Mouse (Mus musculus) midbrain, embryonic 13.5 days (tissue): ENCODE measurements around the gene Slc35e3. TPM values are rescaled to one million over a fixed set of nuclear protein-coding genes. Genes with fewer than 3 reads are reported as not detected.

ENCODE experiments used
- ATAC-seq: fragments of 200-750 bp; cut with Nextera tagmentation; 2 replicates; pipeline ENCODE4 v1.8.0; 2017; ENCODE audit warnings: mild to moderate bottlenecking, moderate TSS enrichment, moderate library complexity
- H3K27ac ChIP-seq: fragments of 300-500 bp; sonication (generic); 2 replicates; pipeline ENCODE4 v1.5.1; 2015; ENCODE audit warnings: inconsistent platforms, mild to moderate bottlenecking, moderate library complexity
- H3K27me3 ChIP-seq: fragments of 300-500 bp; sonication (generic); 2 replicates; pipeline ENCODE4 v1.6.1; 2015; ENCODE audit warnings: mild to moderate bottlenecking, inconsistent platforms
- H3K36me3 ChIP-seq: fragments of 300-500 bp; sonication (generic); 2 replicates; pipeline ENCODE4 v1.6.1; 2015; ENCODE audit warnings: mild to moderate bottlenecking, inconsistent platforms
- H3K4me1 ChIP-seq: fragments of 300-500 bp; sonication (generic); replicated peaks from 2 replicates; pipeline ENCODE4 v1.6.1; 2015; ENCODE audit warnings: inconsistent platforms
- H3K4me2 ChIP-seq: fragments of 300-500 bp; sonication (generic); replicated peaks from 2 replicates; pipeline ENCODE4 v1.6.1; 2015; ENCODE audit warnings: moderate library complexity, mild to moderate bottlenecking, inconsistent platforms
- H3K4me3 ChIP-seq: fragments of 300-500 bp; sonication (generic); replicated peaks from 2 replicates; pipeline ENCODE4 v1.5.1; 2015; ENCODE audit warnings: mild to moderate bottlenecking, inconsistent platforms
- H3K9ac ChIP-seq: fragments of 300-500 bp; sonication (generic); replicated peaks from 2 replicates; pipeline ENCODE4 v1.6.1; 2015; ENCODE audit warnings: mild to moderate bottlenecking, inconsistent platforms
- H3K9me3 ChIP-seq: fragments of 300-500 bp; sonication (generic); 2 replicates; pipeline ENCODE4 v1.6.1; 2016; ENCODE audit warnings: mild to moderate bottlenecking, inconsistent platforms
- WGBS: fragments of 180-500 bp; shearing (Covaris S2); methylation state at CpG from one replicate; pipeline ENCODE4 v1.1.7; 2015; 5-methylcytosine and 5-hydroxymethylcytosine counted together
- polyA plus RNA-seq: library from polyadenylated mRNA; unstranded; fragments of >200 nt; fragmentation: Nextera tagmentation; extraction: Ambion mirVana; gene quantifications from 2 replicates; pipeline ENCODE4 v1.2.1, GENCODE M21; 2015

Slc35e3 gene
- polyA plus RNA-seq: 32.4 and 33.1 TPM in 2 replicates

GRCm38 (mm10) chr10:117746297-117746883 lies at the start of gene Slc35e3:
TSS of gene Slc35e3 (minus strand) at chr10:117746365.
- H3K27ac ChIP-seq: 0 out of 2 replicates have a peak within 1 kb of the TSS, but pooled peaks have one; percentile 31
- peaks cover 27% of the 10 kb centered on the region for H3K36me3 ChIP-seq
- 13% methylated on average over 46 of the region's 46 CpGs for WGBS
- H3K9me3 ChIP-seq: no peaks in the 10 kb centered on the region
- peak within 1 kb of the TSS; percentile 82 for H3K9ac ChIP-seq
- peak within 1 kb of the TSS; percentile 63 for H3K4me3 ChIP-seq
- H3K4me1 ChIP-seq: peaks cover 22% of the 10 kb centered on the region
- ATAC-seq: peak; percentile 98
- H3K27me3 ChIP-seq: no peaks in the 10 kb centered on the region
- H3K4me2 ChIP-seq: peak within 1 kb of the TSS; percentile 69

- ATAC-seq: no peak
Observed at GRCm38 (mm10) chr10:117795206-117795605, 49.0 kb upstream of the Slc35e3 start.

GRCm38 (mm10) chr10:117793436-117794030 lies 47.4 kb upstream of the Slc35e3 start:
- 0 out of 2 replicates have a peak, but pooled peaks cover 5% of the 10 kb centered on the region for H3K36me3 ChIP-seq
- ATAC-seq: no peak
- no peaks in the 10 kb centered on the region for H3K27me3 ChIP-seq
- no peak overlapping the region for H3K27ac ChIP-seq
- H3K4me3 ChIP-seq: peak overlapping the region; percentile 85
- H3K9ac ChIP-seq: 0 out of 2 replicates have a peak overlapping the region, but pooled peaks have one; percentile 56
- peak overlapping the region; percentile 84 for H3K4me2 ChIP-seq
- 84% methylated on average over 11 of the region's 11 CpGs for WGBS
- peaks cover 19% of the 10 kb centered on the region for H3K4me1 ChIP-seq
- no peaks in the 10 kb centered on the region for H3K9me3 ChIP-seq

More at GRCm38 (mm10) chr10:117795206-117795605, 49.0 kb upstream of the Slc35e3 start:
- Histone ChIP-seq H3K9ac (no peak overlapping the region), H3K27me3 (no peaks in the 10 kb centered on the region), H3K9me3 (no peaks in the 10 kb centered on the region), H3K4me1 (peaks cover 19% of the 10 kb centered on the region), H3K4me2 (no peak overlapping the region), H3K27ac (no peak overlapping the region), H3K4me3 (no peak overlapping the region), H3K36me3 (0 out of 2 replicates have a peak, but pooled peaks cover under 1% of the 10 kb centered on the region)
- 86% methylated on average over 4 of the region's 4 CpGs for whole genome bisulfite sequencing

GRCm38 (mm10) chr10:117792141-117793091 lies 46.3 kb upstream of the Slc35e3 start, which contains the start of gene Nup107:
TSS of gene Nup107 (minus strand) at chr10:117792705.
- under 1% methylated on average over 75 of the region's 75 CpGs for WGBS
- peak; percentile 97 for ATAC-seq
- peak within 1 kb of the TSS; percentile 67 for H3K27ac ChIP-seq
- peaks cover 19% of the 10 kb centered on the region for H3K4me1 ChIP-seq
- H3K9me3 ChIP-seq: no peaks in the 10 kb centered on the region
- peak within 1 kb of the TSS; percentile 84 for H3K9ac ChIP-seq
- H3K4me3 ChIP-seq: peak within 1 kb of the TSS; percentile 85
- peaks cover 11% of the 10 kb centered on the region for H3K36me3 ChIP-seq
- H3K4me2 ChIP-seq: peak within 1 kb of the TSS; percentile 84
- no peaks in the 10 kb centered on the region for H3K27me3 ChIP-seq

GRCm38 (mm10) chr10:117791171-117791470 lies 45.0 kb upstream of the Slc35e3 start:
- H3K9ac ChIP-seq: no peak overlapping the region
- H3K4me2 ChIP-seq: peak overlapping the region; percentile 84
- no peak for ATAC-seq

GRCm38 (mm10) chr10:117790421-117791170 lies 44.4 kb upstream of the Slc35e3 start:
- Histone ChIP-seq H3K4me2 (no peak overlapping the region), H3K27me3 (no peaks in the 10 kb centered on the region), H3K4me1 (peaks cover 19% of the 10 kb centered on the region), H3K36me3 (peaks cover 30% of the 10 kb centered on the region), H3K9ac (no peak overlapping the region), H3K27ac (no peak overlapping the region), H3K4me3 (no peak overlapping the region), H3K9me3 (no peaks in the 10 kb centered on the region)
- 93% methylated on average over 17 of the region's 17 CpGs for WGBS
- ATAC-seq: no peak

More at GRCm38 (mm10) chr10:117791171-117791470, 45.0 kb upstream of the Slc35e3 start:
- peaks cover 24% of the 10 kb centered on the region for H3K36me3 ChIP-seq
- H3K4me1 ChIP-seq: peaks cover 19% of the 10 kb centered on the region
- 91% methylated on average over 2 of the region's 2 CpGs for WGBS
- H3K27ac ChIP-seq: no peak overlapping the region
- H3K4me3 ChIP-seq: peak overlapping the region; percentile 85
- no peaks in the 10 kb centered on the region for H3K9me3 ChIP-seq
- no peaks in the 10 kb centered on the region for H3K27me3 ChIP-seq

- Histone ChIP-seq H3K4me3 (no peak overlapping the region), H3K4me2 (no peak overlapping the region)
Observed at GRCm38 (mm10) chr10:117790011-117790410, 43.8 kb upstream of the Slc35e3 start.

GRCm38 (mm10) chr10:117784646-117785045 lies 38.5 kb upstream of the Slc35e3 start:
- no peak overlapping the region for H3K4me3 ChIP-seq
- no peaks in the 10 kb centered on the region for H3K4me1 ChIP-seq
- no peak for ATAC-seq
- no peak overlapping the region for H3K9ac ChIP-seq
- H3K4me2 ChIP-seq: no peak overlapping the region
- H3K9me3 ChIP-seq: no peaks in the 10 kb centered on the region
- no peak overlapping the region for H3K27ac ChIP-seq
- no peaks in the 10 kb centered on the region for H3K27me3 ChIP-seq
- 96% methylated on average over 7 of the region's 7 CpGs for WGBS
- peaks cover 75% of the 10 kb centered on the region for H3K36me3 ChIP-seq

More at GRCm38 (mm10) chr10:117790011-117790410, 43.8 kb upstream of the Slc35e3 start:
- Histone ChIP-seq H3K9ac (no peak overlapping the region), H3K9me3 (no peaks in the 10 kb centered on the region), H3K27ac (no peak overlapping the region), H3K4me1 (peaks cover 19% of the 10 kb centered on the region), H3K27me3 (no peaks in the 10 kb centered on the region), H3K36me3 (peaks cover 34% of the 10 kb centered on the region)
- ATAC-seq: no peak
- 98% methylated on average over 1 of the region's 1 CpGs for WGBS

GRCm38 (mm10) chr10:117783786-117784420 lies 37.7 kb upstream of the Slc35e3 start:
- Histone ChIP-seq H3K9ac (no peak overlapping the region), H3K4me2 (no peak overlapping the region), H3K4me1 (no peaks in the 10 kb centered on the region), H3K9me3 (no peaks in the 10 kb centered on the region), H3K27ac (no peak overlapping the region), H3K27me3 (no peaks in the 10 kb centered on the region), H3K36me3 (peaks cover 79% of the 10 kb centered on the region), H3K4me3 (no peak overlapping the region)
- ATAC-seq: no peak
- 95% methylated on average over 13 of the region's 13 CpGs for WGBS

- no peaks in the 10 kb centered on the region for H3K9me3 ChIP-seq
- no peaks in the 10 kb centered on the region for H3K4me1 ChIP-seq
- no peak for ATAC-seq
- H3K27me3 ChIP-seq: no peaks in the 10 kb centered on the region
- H3K27ac ChIP-seq: no peak overlapping the region
- H3K36me3 ChIP-seq: peaks cover 87% of the 10 kb centered on the region
- no peak overlapping the region for H3K4me2 ChIP-seq
- H3K4me3 ChIP-seq: no peak overlapping the region
- no peak overlapping the region for H3K9ac ChIP-seq
- 93% methylated on average over 14 of the region's 14 CpGs for WGBS
Observed at GRCm38 (mm10) chr10:117782491-117783260, 36.5 kb upstream of the Slc35e3 start.
